In the genomic region with DNA sequence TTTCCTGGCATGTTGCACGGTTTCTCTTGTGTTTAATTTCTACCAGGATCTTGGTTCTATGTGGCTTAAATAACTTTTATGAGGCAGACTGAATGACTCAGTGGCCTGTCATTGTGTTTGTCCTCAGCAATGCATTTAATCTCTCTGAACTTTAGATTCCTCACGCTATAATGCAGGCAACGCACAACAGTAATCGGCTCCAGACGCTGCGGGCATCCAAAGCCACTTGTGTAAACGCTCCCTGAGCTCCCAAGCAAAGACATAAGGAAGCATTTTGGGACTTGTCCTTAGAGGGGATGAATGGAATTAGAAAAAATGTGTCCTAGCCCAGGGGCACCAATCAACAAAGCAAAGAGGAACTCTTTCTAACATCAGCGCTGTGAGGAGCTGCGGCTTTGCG, we compare ENCODE assay signal across 15 mouse cellular contexts. TPM values are rescaled to one million over a fixed set of nuclear protein-coding genes. Genes with fewer than 3 reads are reported as not detected.
DNase-seq lines count a peak whose midpoint lies in the region; ATAC-seq and TF ChIP-seq lines count a peak whose summit lies in the region.
"Had no signal": no experiment of that assay in that cellular context is flagged by ENCODE, and none has a peak within 500 bp of the region (broad histone marks: within the 10 kb centered on the region; RNA-seq: fewer than 3 reads in every experiment).

No protein-coding gene starts in this region.

- 0 out of 2 replicates have a peak overlapping the region, but pooled peaks have one; percentile 22 for H3K4me2 ChIP-seq in midbrain, embryonic 13.5 days (replicated peaks)
- H3K4me2 ChIP-seq: forebrain, embryonic 13.5 days; hindbrain, embryonic 12.5 days had no signal

- H3K27ac ChIP-seq in heart, embryonic 10.5 days, result 0 out of 2 replicates have a peak overlapping the region, but pooled peaks have one; percentile 56
- no peak overlapping the region; the same call in 1 of the 2 replicates for H3K27ac ChIP-seq in heart, adult 2 months
- peak overlapping the region; percentile 88 for H3K27ac ChIP-seq in embryonic fibroblast, embryonic 13.5 days (ENCODE audit: insufficient read depth, low read length)
- H3K27ac ChIP-seq in midbrain, embryonic 13.5 days, result no peak overlapping the region
- H3K27ac ChIP-seq: forebrain, embryonic 13.5 days; hindbrain, embryonic 12.5 days had no signal

- intact Hi-C loops in heart, adult 2 months (cut with DNase I), result loop anchor here (5.0 kb wide), 2 partner anchors 39 to 146 kb away; no protein-coding TSS in a partner anchor

- no peak for TF ChIP-seq CTCF in heart, adult 2 months (IDR thresholded peaks at IDR 0.05)
- no peak for TF ChIP-seq CTCF in embryonic fibroblast, embryonic 13.5 days (IDR thresholded peaks at IDR 0.05; ENCODE audit: borderline replicate concordance, insufficient read depth, low read length)

- no peak overlapping the region for H3K4me3 ChIP-seq in heart, embryonic 10.5 days
- H3K4me3 ChIP-seq in heart, adult 2 months, result no peak overlapping the region
- no peak overlapping the region for H3K4me3 ChIP-seq in embryonic fibroblast, embryonic 13.5 days (ENCODE audit: insufficient read depth, low read length)
- no peak overlapping the region for H3K4me3 ChIP-seq in midbrain, embryonic 13.5 days (replicated peaks)
- H3K4me3 ChIP-seq: forebrain, embryonic 13.5 days; hindbrain, embryonic 12.5 days had no signal

- 72% methylated on average over 10 of the region's 10 CpGs for WGBS in heart, embryonic 10.5 days
- WGBS in heart, adult 2 months, result 78% methylated on average over 10 of the region's 10 CpGs
- 38% methylated on average over 10 of the region's 10 CpGs for WGBS in midbrain, embryonic 13.5 days

- no peak for TF ChIP-seq POLR2A in heart, adult 2 months (IDR thresholded peaks at IDR 0.05; ENCODE audit: insufficient read depth, low read depth, low read length)
- TF ChIP-seq POLR2A in embryonic fibroblast, embryonic 13.5 days (IDR thresholded peaks at IDR 0.05; ENCODE audit: low read depth, low read length), result no peak

- H3K27me3 ChIP-seq in heart, embryonic 10.5 days (ENCODE audit: insufficient read depth, poor library complexity, severe bottlenecking), result no peaks in the 10 kb centered on the region
- H3K27me3 ChIP-seq in heart, adult 2 months (ENCODE audit: control insufficient read depth, insufficient read depth, low read length), result no peaks in the 10 kb centered on the region
- H3K27me3 ChIP-seq in midbrain, embryonic 13.5 days, result no peaks in the 10 kb centered on the region
- H3K27me3 ChIP-seq: forebrain, embryonic 13.5 days; hindbrain, embryonic 12.5 days had no signal

- no peak for TF ChIP-seq EP300 in heart, adult 2 months (IDR thresholded peaks at IDR 0.05; ENCODE audit: insufficient read depth, low read depth, low read length)

- no peak for DNase-seq in heart, embryonic 10.5 days (ENCODE audit: low spot score)
- no peak for DNase-seq in heart, adult 2 months
- peak; percentile 75 for DNase-seq in NIH3T3 (ENCODE audit: low read depth)
- no peak for DNase-seq in adrenal gland, postnatal 25 days
- DNase-seq in right cerebral cortex, postnatal 14 days, result no peak
- DNase-seq in right cerebral cortex, postnatal 10 days (ENCODE audit: low spot score in 2 of 2), result no peak
- DNase-seq: cerebellum, postnatal 25 days; heart, adult 18-20 months; lung, postnatal 14 days; thymus, postnatal 36 days had no signal

- H3K4me1 ChIP-seq in heart, embryonic 10.5 days, result peaks cover 39% of the 10 kb centered on the region
- H3K4me1 ChIP-seq in heart, adult 2 months (ENCODE audit: control insufficient read depth, insufficient read depth, low read length), result peaks cover 22% of the 10 kb centered on the region
- H3K4me1 ChIP-seq in embryonic fibroblast, embryonic 13.5 days (ENCODE audit: control insufficient read depth, insufficient read depth, low read length), result peaks cover 27% of the 10 kb centered on the region
- H3K4me1 ChIP-seq in midbrain, embryonic 13.5 days (replicated peaks), result peaks cover 16% of the 10 kb centered on the region

- no peak for ATAC-seq in midbrain, embryonic 13.5 days
- ATAC-seq: CD4-positive, CD25-positive, alpha-beta regulatory T cell, adult 4 months; forebrain, embryonic 13.5 days had no signal

- H3K9me3 ChIP-seq in heart, embryonic 10.5 days, result no peaks in the 10 kb centered on the region
- no peaks in the 10 kb centered on the region for H3K9me3 ChIP-seq in midbrain, embryonic 13.5 days
- H3K9me3 ChIP-seq: forebrain, embryonic 13.5 days; hindbrain, embryonic 12.5 days had no signal

- H3K9ac ChIP-seq in heart, adult 2 months (ENCODE audit: low read depth, low read length), result no peak overlapping the region
- no peak overlapping the region for H3K9ac ChIP-seq in midbrain, embryonic 13.5 days (replicated peaks)
- H3K9ac ChIP-seq: forebrain, embryonic 13.5 days; hindbrain, embryonic 12.5 days had no signal

- no peaks in the 10 kb centered on the region for H3K36me3 ChIP-seq in heart, embryonic 10.5 days
- no peaks in the 10 kb centered on the region; the same call in 1 of the 2 replicates for H3K36me3 ChIP-seq in heart, adult 2 months (ENCODE audit: control insufficient read depth, insufficient read depth, low read length)
- H3K36me3 ChIP-seq in midbrain, embryonic 13.5 days, result no peaks in the 10 kb centered on the region
- H3K36me3 ChIP-seq: hindbrain, embryonic 12.5 days had no signal

- no peaks in the 10 kb centered on the region for H3K79me2 ChIP-seq in heart, adult 2 months (replicated peaks; ENCODE audit: control insufficient read depth, insufficient read depth, low read length)

RNA-seq across cellular contexts. Expression of gene Calml3, which starts 57.6 kb away (rescaled TPM):
- not detected in 2 replicates for polyA plus RNA-seq in heart, embryonic 10.5 days (2016; fragmentation: Nextera tagmentation; extraction: Ambion mirVana)
- total RNA-seq in heart, adult 2 months (2021), result not detected
- 2.7 TPM in 1 of 2 replicates, not detected in the other for polyA plus RNA-seq in heart, adult 2 months (2012; rRNA removed)
- polyA plus RNA-seq in embryonic fibroblast, embryonic 13.5 days (2011; ENCODE audit: insufficient read length, low read depth, missing spikeins), result not detected in 2 replicates
- polyA plus RNA-seq in midbrain, embryonic 13.5 days (2015; fragmentation: Nextera tagmentation; extraction: Ambion mirVana), result not detected in 2 replicates
- total RNA-seq in adrenal gland, postnatal 25 days (2021), result not detected in 2 replicates
- total RNA-seq: heart, adult 18-20 months had no signal
- polyA plus RNA-seq: CD4-positive, CD25-positive, alpha-beta regulatory T cell, adult 4 months; forebrain, embryonic 13.5 days; hindbrain, embryonic 12.5 days had no signal

Comparison
In these comparisons a context has a peak if more than half of its experiments do, and no peak if none do; other contexts are left out.
1. H3K27ac ChIP-seq: peak in heart, embryonic 10.5 days (single experiment) and embryonic fibroblast, embryonic 13.5 days (single experiment); none in heart, adult 2 months (single experiment) and midbrain, embryonic 13.5 days (single experiment).